Mouse (Mus musculus) CD4-positive, CD25-positive, alpha-beta regulatory T cell, adult 2 months (primary cell): ENCODE data around the gene Otud7a.
A peak's percentile ranks its signal among the peaks of the same experiment; 100 is the strongest.
"Not testable (repeated sequence)": the region's sequence is repeated elsewhere in the genome, so short reads cannot be mapped to it uniquely, and the experiment has no call there.

ENCODE experiments used
- DNase-seq: peaks from one replicate; pipeline ENCODE4 v3.0.0-alpha.2; 2012; ENCODE audit warnings: low read depth, low spot score

Otud7a gene

DNA sequence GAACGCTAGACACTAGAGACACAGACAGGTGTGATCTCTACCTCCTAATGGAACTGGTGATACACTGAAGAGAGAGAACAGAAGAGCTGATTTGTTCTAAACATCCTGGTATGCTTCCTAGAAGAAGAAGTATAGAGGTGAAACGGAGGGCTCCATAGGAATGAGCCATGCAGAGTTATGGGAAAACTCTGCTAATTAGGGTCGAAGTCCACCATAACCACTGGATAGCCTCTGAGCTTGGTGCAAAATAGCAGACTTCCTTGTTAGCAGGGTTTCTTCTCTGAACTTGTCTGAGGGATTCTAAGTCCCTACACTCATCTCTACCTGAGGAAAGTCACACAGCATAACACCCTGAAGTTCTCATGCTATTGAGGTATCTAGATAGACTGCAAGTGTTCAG lies 114.4 kb downstream of the Otud7a start:
- DNase-seq, result no peak

DNA sequence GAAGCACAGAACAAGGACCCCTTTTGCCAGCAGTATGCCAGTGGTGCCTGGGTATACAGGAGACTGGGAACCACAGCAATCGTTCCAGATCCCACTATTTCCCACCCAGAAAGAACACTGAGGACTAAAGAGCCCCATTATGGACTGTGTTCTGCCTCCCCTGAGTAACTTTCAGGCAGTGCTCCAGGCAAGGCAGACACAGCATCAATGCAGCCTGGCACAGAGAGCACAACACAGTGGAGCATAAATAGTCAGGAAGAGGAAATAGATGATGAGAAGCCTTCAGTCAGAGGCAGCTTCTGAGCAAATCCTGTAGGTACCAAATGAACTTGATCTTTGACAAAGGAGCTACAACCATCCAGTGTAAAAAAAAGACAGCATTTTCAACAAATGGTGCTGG lies 115.1 kb downstream of the Otud7a start:
- DNase-seq, result no peak

- no peak for DNase-seq
These were observed 138.8 kb downstream of the Otud7a start for GRCm38 (mm10) chr7:63583310-63583709.

DNA sequence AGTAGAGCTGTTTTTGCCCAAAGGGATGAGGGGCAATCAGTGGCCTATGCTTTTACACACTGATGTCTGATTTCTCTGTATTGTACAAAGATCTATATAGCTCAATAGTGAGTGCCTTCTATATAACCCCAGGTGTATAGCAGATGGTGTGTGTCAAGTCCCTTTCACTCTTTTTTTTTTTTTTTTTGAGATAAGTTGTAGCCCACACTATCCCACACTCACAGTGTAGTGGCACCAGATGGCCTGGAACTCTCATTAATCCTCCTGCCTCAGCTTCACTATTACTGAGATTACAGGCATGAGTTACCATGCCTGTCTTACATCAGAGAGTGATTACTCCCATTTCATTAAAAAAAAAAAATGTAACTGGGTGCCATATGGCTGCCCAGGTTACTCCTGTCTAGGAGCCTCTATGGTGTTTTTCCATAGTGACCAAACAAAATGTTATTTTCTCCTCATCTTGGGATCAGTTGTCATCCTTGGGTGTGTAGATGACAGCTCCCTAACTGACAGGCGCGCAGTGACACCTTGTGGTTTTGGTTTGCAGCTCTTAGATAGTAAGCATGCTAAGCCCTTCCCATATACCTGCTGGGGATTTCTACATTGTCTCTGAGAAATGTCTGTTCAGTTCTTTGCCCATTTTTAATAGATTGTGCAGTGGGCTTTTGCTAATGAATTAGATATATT lies 141.8 kb downstream of the Otud7a start:
- no peak for DNase-seq

- no peak for DNase-seq
These were observed 145.8 kb downstream of the Otud7a start for GRCm38 (mm10) chr7:63590305-63590704.

- DNase-seq, result no peak
These were observed 146.8 kb downstream of the Otud7a start for GRCm38 (mm10) chr7:63591322-63591721.

GRCm38 (mm10) chr7:63592061-63592460 lies 147.5 kb downstream of the Otud7a start:
- no peak for DNase-seq

DNA sequence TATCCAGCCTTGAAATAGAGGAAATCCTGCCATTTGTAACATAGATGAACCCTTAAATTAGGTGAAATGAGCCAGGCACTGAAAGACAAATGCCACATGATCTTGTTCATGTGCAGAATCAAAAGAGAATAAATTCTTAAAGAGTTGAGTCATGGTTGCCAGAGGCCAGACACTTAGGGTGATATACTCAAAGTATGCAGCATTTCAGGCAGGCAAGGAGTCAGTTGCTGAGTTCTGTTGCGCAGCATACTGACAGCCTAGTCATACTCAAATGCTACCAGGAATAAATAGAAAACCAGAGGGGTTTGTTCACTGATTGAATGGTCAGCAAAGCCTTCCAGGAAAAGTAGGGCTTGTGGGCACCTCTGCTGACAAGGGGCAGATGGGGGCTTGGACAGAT lies 160.3 kb downstream of the Otud7a start:
- no peak for DNase-seq

DNA sequence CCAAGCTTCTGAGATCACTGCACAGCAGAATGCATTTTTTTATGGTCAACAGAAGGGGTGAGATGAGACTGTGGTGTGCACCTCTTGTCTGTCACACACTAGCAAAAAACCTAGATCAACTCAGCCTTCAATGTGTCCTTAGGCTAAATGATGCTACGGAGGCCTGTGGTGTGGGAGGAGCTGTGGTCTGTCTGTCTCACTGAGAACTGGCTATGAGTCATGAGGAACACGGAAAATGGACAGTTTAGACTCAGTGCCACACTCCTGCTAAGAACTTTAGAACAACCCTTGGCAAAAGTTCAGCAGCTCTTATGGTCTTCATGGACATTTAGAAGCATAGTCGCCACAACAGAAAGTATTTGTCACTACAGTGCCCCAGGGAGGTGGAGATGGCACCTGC lies 172.5 kb downstream of the Otud7a start:
- no peak for DNase-seq

GRCm38 (mm10) chr7:63620776-63621340 lies 176.3 kb downstream of the Otud7a start:
- no peak for DNase-seq

DNA sequence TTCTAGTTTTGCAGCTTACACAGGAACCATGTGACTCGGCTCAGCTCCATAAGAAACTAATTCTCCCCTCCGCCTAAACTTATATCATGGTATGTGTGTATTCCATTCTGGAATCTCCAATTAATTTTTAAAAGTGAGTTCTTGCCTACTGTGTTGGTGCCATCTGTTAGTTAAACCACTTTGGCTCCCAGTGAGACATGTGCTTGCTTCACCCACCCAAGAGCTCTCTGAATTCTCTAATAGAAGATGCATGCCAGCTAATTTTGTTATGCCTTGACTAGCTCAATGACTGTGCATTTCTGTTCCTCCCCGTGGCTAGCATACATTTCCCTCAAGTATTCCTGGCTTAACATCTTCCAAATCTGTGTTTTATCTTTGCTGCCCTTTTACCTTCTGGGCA lies 193.1 kb downstream of the Otud7a start:
- DNase-seq, result no peak

GRCm38 (mm10) chr7:63644002-63644401 lies 199.5 kb downstream of the Otud7a start:
- DNase-seq, result no peak

- DNase-seq, result no peak
These were observed 202.6 kb downstream of the Otud7a start for GRCm38 (mm10) chr7:63647136-63647535.

GRCm38 (mm10) chr7:63660261-63660660 lies 215.7 kb downstream of the Otud7a start:
- DNase-seq, result no peak

DNA sequence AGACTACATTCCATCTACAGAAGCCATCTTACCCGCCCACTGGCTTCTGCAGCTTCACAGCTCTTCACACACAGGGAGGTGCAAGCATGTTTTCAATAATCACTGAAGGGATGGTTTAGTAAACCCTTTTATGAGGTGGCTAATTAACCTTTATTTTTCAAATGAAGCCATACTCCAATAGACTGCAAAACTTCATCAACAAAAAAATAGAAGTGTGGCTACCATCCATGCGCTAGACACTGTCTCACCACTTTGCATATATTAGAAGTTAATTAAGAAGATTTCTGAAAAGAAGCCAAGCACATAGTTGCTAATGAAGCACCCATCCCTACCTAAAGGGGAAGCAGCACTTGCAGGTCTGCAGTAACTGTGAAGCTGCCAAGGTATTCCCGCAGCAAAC lies 218.2 kb downstream of the Otud7a start:
- no peak for DNase-seq

- no peak for DNase-seq
These were observed 220.9 kb downstream of the Otud7a start for GRCm38 (mm10) chr7:63665496-63665895.

DNA sequence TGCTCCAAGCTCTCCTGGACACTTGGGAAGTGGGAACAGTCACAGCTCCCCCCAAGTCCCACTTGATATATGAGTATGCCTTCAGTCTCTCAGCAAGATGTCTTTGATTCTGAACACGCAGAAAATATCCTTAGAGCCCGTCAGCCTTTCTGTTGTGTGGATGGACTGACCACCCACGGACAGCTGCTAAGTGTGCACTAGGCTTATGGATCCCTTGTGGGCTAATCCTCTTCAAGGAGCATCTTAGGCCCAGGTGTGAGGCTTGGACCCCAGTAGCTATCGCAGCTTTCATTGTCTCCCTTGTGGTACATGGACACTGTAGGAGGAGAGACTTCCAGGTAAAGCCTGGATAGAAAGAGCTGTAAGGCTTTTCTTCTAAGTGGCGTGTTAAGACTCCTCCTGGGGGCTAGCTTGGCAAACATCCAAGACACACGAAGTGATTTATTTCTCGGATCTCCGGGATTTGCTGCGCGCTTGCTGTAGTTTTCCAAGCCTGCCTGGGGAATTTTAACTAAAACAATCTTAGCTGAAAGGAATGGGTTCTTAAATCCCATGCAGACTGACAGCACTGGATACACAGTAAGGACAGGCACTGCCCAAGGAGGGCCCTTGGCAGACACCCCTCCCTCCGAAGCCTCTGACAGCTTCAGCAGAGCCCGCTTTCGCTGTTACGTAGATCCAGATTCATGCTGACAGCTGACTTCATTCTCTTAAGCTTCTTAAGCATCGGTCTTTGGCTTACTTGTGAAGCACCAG lies 223.6 kb downstream of the Otud7a start:
- no peak for DNase-seq

GRCm38 (mm10) chr7:63668951-63669350 lies 224.4 kb downstream of the Otud7a start:
- DNase-seq, result no peak

- DNase-seq, result not testable (repeated sequence)
These were observed 226.4 kb downstream of the Otud7a start for GRCm38 (mm10) chr7:63670911-63671310.

DNA sequence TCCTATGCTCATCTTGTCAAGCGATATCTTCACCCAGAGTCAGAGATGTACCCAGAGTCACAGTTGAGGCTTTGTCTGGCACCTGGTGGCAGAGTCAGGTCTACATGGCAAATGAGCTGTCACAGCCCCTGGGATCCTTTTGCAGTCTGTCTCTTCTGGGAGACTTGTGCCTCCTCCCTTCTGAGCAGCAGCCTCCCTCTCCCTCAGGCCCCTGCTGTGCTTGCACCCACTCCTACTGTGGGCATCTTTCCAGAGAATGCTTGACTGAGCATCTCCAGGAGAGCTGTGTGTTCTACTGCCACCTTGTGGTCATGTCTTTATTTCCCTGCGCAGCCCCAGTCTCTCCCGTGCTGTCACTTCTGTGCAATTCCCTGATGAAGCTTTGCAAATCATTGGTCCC lies 227.4 kb downstream of the Otud7a start:
- peak; percentile 53 for DNase-seq

GRCm38 (mm10) chr7:63676631-63677030 lies 232.1 kb downstream of the Otud7a start:
- no peak for DNase-seq

GRCm38 (mm10) chr7:63677149-63677548 lies 232.6 kb downstream of the Otud7a start:
- DNase-seq, result no peak

- no peak for DNase-seq
These were observed 242.5 kb downstream of the Otud7a start for GRCm38 (mm10) chr7:63687056-63687455.
